Mouse (Mus musculus) lung, adult 2 months (tissue): ENCODE results near the gene Pfkfb3.
A peak's percentile ranks its signal among the peaks of the same experiment; 100 is the strongest.

Source experiments
- CTCF ChIP-seq: fragments of 200-500 bp; IDR thresholded peaks from 2 replicates; pipeline ENCODE4 v1.5.1; 2011; ENCODE audit warnings: mild to moderate bottlenecking, low read length, control low read depth; ENCODE audit not compliant: insufficient read depth
- POLR2A ChIP-seq: fragments of 200-500 bp; IDR thresholded peaks from 2 replicates; pipeline ENCODE4 v1.6.1; 2011; ENCODE audit warnings: low read depth, mild to moderate bottlenecking, control low read depth, low read length, borderline replicate concordance; ENCODE audit errors: extremely low read depth

GRCm38 (mm10) chr2:11567781-11568362 is 14.0 kb upstream of the Pfkfb3 start:
- TF ChIP-seq POLR2A = no peak
- TF ChIP-seq CTCF = peak; percentile 28; the same call in 1 of the 2 replicates
